Mouse (Mus musculus): ENCODE measurements around the gene Tcfl5. TPM values are rescaled to one million over a fixed set of nuclear protein-coding genes. Genes with fewer than 3 reads are reported as not detected.

Tcfl5 gene
- polyA plus RNA-seq, 1 experiment from 2014 or later = 0.50 TPM

GRCm38 (mm10) chr2:180582481-180583153, 59.9 kb downstream of the Tcfl5 start:
- H3K9me3 ChIP-seq (ENCODE audit: control insufficient read depth, low read length) = no peaks in the 10 kb centered on the region
- peak overlapping the region; percentile 80 for H3K27ac ChIP-seq (ENCODE audit: low read depth, low read length)
- peaks cover 11% of the 10 kb centered on the region for H3K36me3 ChIP-seq (ENCODE audit: control insufficient read depth, insufficient read depth, low read length)
- peak overlapping the region; percentile 85 for H3K4me3 ChIP-seq (ENCODE audit: low read length)
- H3K4me2 ChIP-seq (ENCODE audit: low read length) = peak overlapping the region; percentile 68
- WGBS = under 1% methylated on average over 55 of the region's 57 CpGs
- peaks cover 17% of the 10 kb centered on the region for H3K4me1 ChIP-seq (ENCODE audit: control insufficient read depth, insufficient read depth, low read depth, low read length)
- no peaks in the 10 kb centered on the region for H3K27me3 ChIP-seq (replicated peaks; ENCODE audit: control insufficient read depth, insufficient read depth, low read length)
- peak overlapping the region; percentile 98 for H3K9ac ChIP-seq (ENCODE audit: low read depth, low read length)
- ATAC-seq = peak; percentile 79

GRCm38 (mm10) chr2:180581002-180581401, 61.5 kb downstream of the Tcfl5 start, which contains the start of gene Mrgbp:
Gene Mrgbp (plus strand): TSS chr2:180581304.
- H3K4me2 ChIP-seq (ENCODE audit: low read length) = no peak within 1 kb of the TSS; the same call in 1 of the 2 replicates
- ATAC-seq = no peak
- H3K27me3 ChIP-seq (replicated peaks; ENCODE audit: control insufficient read depth, insufficient read depth, low read length) = no peaks in the 10 kb centered on the region
- WGBS = 61% methylated on average over 3 of the region's 3 CpGs
- no peaks in the 10 kb centered on the region for H3K9me3 ChIP-seq (ENCODE audit: control insufficient read depth, low read length)
- H3K4me1 ChIP-seq (ENCODE audit: control insufficient read depth, insufficient read depth, low read depth, low read length) = peaks cover 19% of the 10 kb centered on the region
- H3K4me3 ChIP-seq (ENCODE audit: low read length) = no peak within 1 kb of the TSS
- peaks cover 5% of the 10 kb centered on the region; the same call in 1 of the 2 replicates for H3K36me3 ChIP-seq (ENCODE audit: control insufficient read depth, insufficient read depth, low read length)
- no peak within 1 kb of the TSS for H3K9ac ChIP-seq (ENCODE audit: low read depth, low read length)
- H3K27ac ChIP-seq (ENCODE audit: low read depth, low read length) = no peak within 1 kb of the TSS

GRCm38 (mm10) chr2:180578686-180579085, 63.8 kb downstream of the Tcfl5 start:
- Histone ChIP-seq H3K4me3 (ENCODE audit: low read length) (no peak overlapping the region), H3K4me2 (ENCODE audit: low read length) (no peak overlapping the region), H3K27me3 (replicated peaks; ENCODE audit: control insufficient read depth, insufficient read depth, low read length) (no peaks in the 10 kb centered on the region), H3K9ac (ENCODE audit: low read depth, low read length) (no peak overlapping the region), H3K27ac (ENCODE audit: low read depth, low read length) (no peak overlapping the region), H3K9me3 (ENCODE audit: control insufficient read depth, low read length) (no peaks in the 10 kb centered on the region), H3K36me3 (ENCODE audit: control insufficient read depth, insufficient read depth, low read length) (no peaks in the 10 kb centered on the region), H3K4me1 (ENCODE audit: control insufficient read depth, insufficient read depth, low read depth, low read length) (peaks cover 10% of the 10 kb centered on the region)
- WGBS = 10% methylated on average over 3 of the region's 3 CpGs
- peak; percentile 58 for ATAC-seq

GRCm38 (mm10) chr2:180576482-180576881, 66.0 kb downstream of the Tcfl5 start:
- 0 out of 2 replicates have a peak, but pooled peaks cover 2% of the 10 kb centered on the region for H3K4me1 ChIP-seq (ENCODE audit: control insufficient read depth, insufficient read depth, low read depth, low read length)
- H3K9ac ChIP-seq (ENCODE audit: low read depth, low read length) = no peak overlapping the region
- no peaks in the 10 kb centered on the region for H3K9me3 ChIP-seq (ENCODE audit: control insufficient read depth, low read length)
- no peaks in the 10 kb centered on the region; the same call in 1 of the 2 replicates for H3K27me3 ChIP-seq (replicated peaks; ENCODE audit: control insufficient read depth, insufficient read depth, low read length)
- H3K36me3 ChIP-seq (ENCODE audit: control insufficient read depth, insufficient read depth, low read length) = no peaks in the 10 kb centered on the region
- H3K27ac ChIP-seq (ENCODE audit: low read depth, low read length) = no peak overlapping the region
- ATAC-seq = no peak
- H3K4me2 ChIP-seq (ENCODE audit: low read length) = no peak overlapping the region
- H3K4me3 ChIP-seq (ENCODE audit: low read length) = no peak overlapping the region
- 25% methylated on average over 4 of the region's 4 CpGs for WGBS

Other genes with a start within 250 kb of the Tcfl5 start
- gene Slco4a1, start 186.5 kb downstream of the Tcfl5 start, polyA plus RNA-seq (2015; fragmentation: Nextera tagmentation; extraction: Ambion mirVana) = 2.7 and 3.0 TPM in 2 replicates
- 3.6 and 4.1 TPM in 2 replicates for gene Ntsr1, start 142.7 kb downstream of the Tcfl5 start, polyA plus RNA-seq (2015; fragmentation: Nextera tagmentation; extraction: Ambion mirVana)
- 36.8 and 38.1 TPM in 2 replicates for gene Mrgbp, start 61.4 kb downstream of the Tcfl5 start, polyA plus RNA-seq (2015; fragmentation: Nextera tagmentation; extraction: Ambion mirVana)
- 82.2 and 83.4 TPM in 2 replicates for gene Ogfr, start 53.5 kb downstream of the Tcfl5 start, polyA plus RNA-seq (2015; fragmentation: Nextera tagmentation; extraction: Ambion mirVana)
- 92.8 and 93.2 TPM in 2 replicates for gene Col9a3, start 44.9 kb downstream of the Tcfl5 start, polyA plus RNA-seq (2015; fragmentation: Nextera tagmentation; extraction: Ambion mirVana)
- 20.7 and 21.7 TPM in 2 replicates for gene Dido1, start 67.3 kb upstream of the Tcfl5 start, polyA plus RNA-seq (2015; fragmentation: Nextera tagmentation; extraction: Ambion mirVana)
- 52.8 and 58.9 TPM in 2 replicates for gene Gid8, start 67.4 kb upstream of the Tcfl5 start, polyA plus RNA-seq (2015; fragmentation: Nextera tagmentation; extraction: Ambion mirVana)
- gene Slc17a9, start 82.6 kb upstream of the Tcfl5 start, polyA plus RNA-seq (2015; fragmentation: Nextera tagmentation; extraction: Ambion mirVana) = 0.19 and 0.42 TPM in 2 replicates
- 0.36 and 0.69 TPM in 2 replicates for gene Bhlhe23, start 134.2 kb upstream of the Tcfl5 start, polyA plus RNA-seq (2015; fragmentation: Nextera tagmentation; extraction: Ambion mirVana)

Measured in hindbrain, embryonic 16.5 days (tissue).